ENCODE assay signal across 1 mouse cellular context in genomic region chr19:36739566-36740211, GRCm38 (mm10).
TF ChIP-seq lines count a peak whose summit lies in the region.

No protein-coding gene starts in this region.

TF ChIP-seq in MEL, 35 proteins besides CTCF, POLR2A, EP300 and RAD21 (continued from another document):
- TF ChIP-seq GATA1 (IDR thresholded peaks at IDR 0.05; ENCODE audit: low read depth, low read length) = no peak
TF ChIP-seq in MEL: peak in this region for 1.
